Mouse (Mus musculus): Measurements from ENCODE around the gene Usp25. TPM values are rescaled to one million over a fixed set of nuclear protein-coding genes. Genes with fewer than 3 reads are reported as not detected.

Usp25 gene
- total and polyA plus RNA-seq, 2 experiments from 2014 or later = 7.9 to 18.6 TPM

DNA sequence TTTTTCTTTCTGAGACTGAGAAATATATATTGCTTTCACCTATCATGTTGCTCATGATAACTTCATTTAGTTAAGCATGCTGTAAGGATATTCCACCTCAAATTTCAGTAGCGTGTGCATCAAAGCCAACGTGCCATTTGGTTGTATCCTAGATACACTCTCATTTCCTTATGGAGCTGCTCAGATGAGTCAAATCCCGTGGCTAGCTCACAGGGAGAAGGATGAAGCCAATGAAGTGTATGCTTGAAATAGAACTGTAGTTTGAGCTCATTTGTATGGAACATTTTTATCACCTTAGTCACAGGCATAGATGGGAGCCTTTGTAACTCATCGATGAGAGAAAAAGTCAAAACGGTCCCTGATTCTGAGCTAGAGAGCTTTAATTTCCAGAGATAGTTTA is 20.8 kb downstream of the Usp25 start:
- no peak overlapping the region for H3K27ac ChIP-seq (ENCODE audit: low read depth, low read length)
- ATAC-seq = peak; percentile 62
- no peaks in the 10 kb centered on the region for H3K27me3 ChIP-seq (ENCODE audit: insufficient read depth, low read length)
- H3K9me3 ChIP-seq (ENCODE audit: low read length) = no peaks in the 10 kb centered on the region
- 75% methylated on average over 5 of the region's 5 CpGs for WGBS
- no peak for TF ChIP-seq CTCF (IDR thresholded peaks at IDR 0.05; ENCODE audit: low read depth)
- no peak overlapping the region for H3K9ac ChIP-seq
- no peak for DNase-seq
- H3K4me2 ChIP-seq (ENCODE audit: low read depth) = no peak overlapping the region
- H3K4me3 ChIP-seq (ENCODE audit: low read depth, low read length) = no peak overlapping the region
- H3K4me1 ChIP-seq (ENCODE audit: insufficient read depth) = 0 out of 2 replicates have a peak, but pooled peaks cover 4% of the 10 kb centered on the region
- peaks cover 4% of the 10 kb centered on the region; the same call in 1 of the 2 replicates for H3K36me3 ChIP-seq (ENCODE audit: insufficient read depth)

DNA sequence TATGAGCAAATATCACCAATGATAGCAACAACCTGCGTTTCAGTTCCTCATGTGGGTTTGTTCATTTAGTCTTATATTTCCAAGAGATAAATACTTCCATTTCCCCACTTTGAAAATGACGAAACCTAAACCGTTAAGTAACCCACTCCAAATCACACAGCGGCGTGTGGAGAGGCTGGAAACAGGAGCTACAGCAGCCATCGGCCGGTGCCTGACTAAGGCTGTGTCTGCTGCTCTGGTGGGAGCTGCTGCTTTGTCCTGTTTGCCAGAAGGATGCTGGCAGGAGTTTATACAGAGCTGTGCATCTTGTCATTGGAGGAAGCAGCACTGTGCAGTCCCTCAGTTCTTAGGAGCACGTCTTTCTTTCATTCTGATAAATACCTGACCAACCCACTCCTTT is 21.2 kb downstream of the Usp25 start:
- no peaks in the 10 kb centered on the region for H3K27me3 ChIP-seq (ENCODE audit: insufficient read depth, low read length)
- H3K9me3 ChIP-seq (ENCODE audit: low read length) = no peaks in the 10 kb centered on the region
- peak; percentile 37; the same call in 1 of the 2 replicates for ATAC-seq
- no peak overlapping the region for H3K9ac ChIP-seq
- no peak overlapping the region for H3K4me2 ChIP-seq (ENCODE audit: low read depth)
- DNase-seq = peak; percentile 34
- 0 out of 2 replicates have a peak, but pooled peaks cover 4% of the 10 kb centered on the region for H3K4me1 ChIP-seq (ENCODE audit: insufficient read depth)
- no peak overlapping the region for H3K4me3 ChIP-seq (ENCODE audit: low read depth, low read length)
- WGBS = 73% methylated on average over 8 of the region's 8 CpGs
- no peak for TF ChIP-seq CTCF (IDR thresholded peaks at IDR 0.05; ENCODE audit: low read depth)
- no peak overlapping the region for H3K27ac ChIP-seq (ENCODE audit: low read depth, low read length)
- H3K36me3 ChIP-seq (ENCODE audit: insufficient read depth) = peaks cover 4% of the 10 kb centered on the region; the same call in 1 of the 2 replicates

DNA sequence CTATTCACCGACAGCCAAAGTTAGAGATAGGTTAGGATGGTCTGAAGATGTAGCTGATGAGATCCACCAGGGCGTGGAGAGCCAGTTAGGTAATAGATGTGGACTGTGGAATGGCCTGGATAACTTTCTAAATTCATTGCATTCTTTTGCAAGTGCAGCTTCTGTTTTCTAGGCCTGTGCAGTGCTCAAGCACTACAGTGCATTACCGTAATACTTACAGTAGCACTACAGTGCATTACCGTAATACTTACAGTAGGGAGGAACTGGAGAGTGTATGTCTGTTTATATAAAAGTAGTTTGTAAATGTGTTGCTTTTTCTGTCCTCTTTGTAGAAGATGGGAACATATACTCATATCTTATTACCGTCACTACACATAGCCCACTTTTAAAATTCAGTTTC is 28.1 kb downstream of the Usp25 start:
- no peak for DNase-seq
- H3K4me1 ChIP-seq (ENCODE audit: insufficient read depth) = no peaks in the 10 kb centered on the region
- H3K9ac ChIP-seq = no peak overlapping the region
- H3K4me3 ChIP-seq (ENCODE audit: low read depth, low read length) = no peak overlapping the region
- WGBS = 86% methylated on average over 5 of the region's 5 CpGs
- no peak overlapping the region for H3K4me2 ChIP-seq (ENCODE audit: low read depth)
- H3K27me3 ChIP-seq (ENCODE audit: insufficient read depth, low read length) = no peaks in the 10 kb centered on the region
- H3K9me3 ChIP-seq (ENCODE audit: low read length) = no peaks in the 10 kb centered on the region
- no peak for ATAC-seq
- TF ChIP-seq CTCF (IDR thresholded peaks at IDR 0.05; ENCODE audit: low read depth) = no peak
- peaks cover 4% of the 10 kb centered on the region; the same call in 1 of the 2 replicates for H3K36me3 ChIP-seq (ENCODE audit: insufficient read depth)
- H3K27ac ChIP-seq (ENCODE audit: low read depth, low read length) = no peak overlapping the region

DNA sequence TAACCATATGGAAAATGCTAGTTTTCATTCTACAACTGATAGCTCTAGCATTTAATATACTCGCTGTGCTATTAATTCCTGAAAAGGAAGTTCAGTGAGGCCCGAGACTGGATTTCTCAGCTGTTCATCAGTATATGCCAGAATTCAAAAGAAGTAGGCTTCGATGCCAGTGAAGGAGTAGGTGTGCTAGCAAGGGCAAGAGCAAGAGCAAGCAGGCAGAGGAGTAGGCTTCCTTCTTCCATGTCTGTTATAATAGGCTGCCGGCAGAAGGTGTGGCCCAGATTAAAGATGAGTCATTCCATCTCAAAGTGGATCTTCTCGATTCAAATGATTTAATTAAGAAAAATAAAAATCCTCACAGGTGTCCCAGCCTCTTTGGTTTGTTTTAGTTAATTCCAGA is 30.0 kb downstream of the Usp25 start:
- ATAC-seq (no peak), DNase-seq (no peak)
- Histone ChIP-seq H3K27me3 (ENCODE audit: insufficient read depth, low read length) (no peaks in the 10 kb centered on the region), H3K4me1 (ENCODE audit: insufficient read depth) (no peaks in the 10 kb centered on the region), H3K9ac (no peak overlapping the region), H3K4me3 (ENCODE audit: low read depth, low read length) (no peak overlapping the region), H3K27ac (ENCODE audit: low read depth, low read length) (no peak overlapping the region), H3K9me3 (ENCODE audit: low read length) (no peaks in the 10 kb centered on the region), H3K36me3 (ENCODE audit: insufficient read depth) (peaks cover 4% of the 10 kb centered on the region; the same call in 1 of the 2 replicates), H3K4me2 (ENCODE audit: low read depth) (no peak overlapping the region)
- WGBS = 83% methylated on average over 5 of the region's 5 CpGs
- no peak for TF ChIP-seq CTCF (IDR thresholded peaks at IDR 0.05; ENCODE audit: low read depth)

DNA sequence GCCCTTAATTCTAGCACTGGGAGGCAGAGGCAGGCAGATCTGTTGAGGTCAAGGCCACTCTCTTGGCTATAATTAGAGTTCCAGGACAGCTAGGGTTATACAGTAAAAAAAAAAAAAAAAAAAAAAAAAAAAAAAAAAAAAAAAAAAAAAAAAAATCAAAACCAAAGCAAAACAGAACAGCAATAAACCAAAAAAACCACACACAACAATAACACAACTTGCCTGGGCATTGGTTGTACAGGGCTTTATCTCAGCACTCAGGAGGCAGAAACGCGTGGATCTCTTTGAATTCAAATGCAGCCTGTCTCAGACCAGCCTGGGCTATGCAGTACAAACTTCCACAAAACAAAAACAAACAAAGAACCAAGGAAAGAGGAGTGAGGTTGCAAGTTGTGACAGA is 40.7 kb downstream of the Usp25 start:
- no peaks in the 10 kb centered on the region for H3K9me3 ChIP-seq (ENCODE audit: low read length)
- H3K9ac ChIP-seq = no peak overlapping the region
- DNase-seq (no peak), ATAC-seq (no peak)
- no peak overlapping the region for H3K27ac ChIP-seq (ENCODE audit: low read depth, low read length)
- H3K27me3 ChIP-seq (ENCODE audit: insufficient read depth, low read length) = no peaks in the 10 kb centered on the region
- 93% methylated on average over 2 of the region's 2 CpGs for WGBS
- TF ChIP-seq CTCF (IDR thresholded peaks at IDR 0.05; ENCODE audit: low read depth) = no peak
- H3K4me3 ChIP-seq (ENCODE audit: low read depth, low read length) = no peak overlapping the region
- peaks cover 7% of the 10 kb centered on the region; the same call in 1 of the 2 replicates for H3K36me3 ChIP-seq (ENCODE audit: insufficient read depth)
- no peaks in the 10 kb centered on the region for H3K4me1 ChIP-seq (ENCODE audit: insufficient read depth)
- no peak overlapping the region for H3K4me2 ChIP-seq (ENCODE audit: low read depth)

DNA sequence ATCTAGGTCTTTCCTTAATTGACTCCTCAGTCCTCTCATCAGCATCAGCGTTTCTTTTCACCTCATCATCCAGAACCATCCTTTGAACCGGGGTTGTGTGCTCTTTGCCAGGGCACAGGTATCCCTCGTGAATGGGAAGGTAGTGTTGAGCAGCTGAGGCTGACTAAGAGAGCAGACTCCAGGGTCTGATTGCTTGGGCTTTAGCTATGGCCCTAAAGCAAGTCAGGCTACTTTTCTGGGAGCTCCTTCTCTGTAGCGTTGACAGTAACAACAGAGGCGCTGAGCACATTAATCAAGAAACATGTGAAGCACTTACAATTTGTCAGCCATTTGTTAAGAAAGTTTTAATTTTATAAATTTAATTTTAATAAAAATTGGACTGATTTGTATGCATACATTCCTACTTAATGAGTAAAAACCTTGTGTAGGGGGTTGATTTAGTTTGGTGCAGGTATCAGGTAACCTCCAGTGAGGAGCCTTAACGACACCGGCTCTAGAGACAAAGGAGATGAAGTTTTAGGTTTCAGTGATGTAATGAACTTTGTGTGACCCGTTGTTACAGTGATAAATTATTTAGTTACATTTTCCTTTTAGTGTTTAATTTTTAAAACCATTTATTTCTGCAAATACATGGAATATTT is 42.1 kb downstream of the Usp25 start:
- Histone ChIP-seq H3K9me3 (ENCODE audit: low read length) (no peaks in the 10 kb centered on the region), H3K4me1 (ENCODE audit: insufficient read depth) (no peaks in the 10 kb centered on the region), H3K4me3 (ENCODE audit: low read depth, low read length) (no peak overlapping the region), H3K27me3 (ENCODE audit: insufficient read depth, low read length) (no peaks in the 10 kb centered on the region), H3K9ac (no peak overlapping the region), H3K36me3 (ENCODE audit: insufficient read depth) (0 out of 2 replicates have a peak, but pooled peaks cover 5% of the 10 kb centered on the region), H3K4me2 (ENCODE audit: low read depth) (no peak overlapping the region), H3K27ac (ENCODE audit: low read depth, low read length) (no peak overlapping the region)
- ATAC-seq = no peak
- no peak for DNase-seq
- no peak for TF ChIP-seq CTCF (IDR thresholded peaks at IDR 0.05; ENCODE audit: low read depth)
- WGBS = 76% methylated on average over 8 of the region's 8 CpGs

DNA sequence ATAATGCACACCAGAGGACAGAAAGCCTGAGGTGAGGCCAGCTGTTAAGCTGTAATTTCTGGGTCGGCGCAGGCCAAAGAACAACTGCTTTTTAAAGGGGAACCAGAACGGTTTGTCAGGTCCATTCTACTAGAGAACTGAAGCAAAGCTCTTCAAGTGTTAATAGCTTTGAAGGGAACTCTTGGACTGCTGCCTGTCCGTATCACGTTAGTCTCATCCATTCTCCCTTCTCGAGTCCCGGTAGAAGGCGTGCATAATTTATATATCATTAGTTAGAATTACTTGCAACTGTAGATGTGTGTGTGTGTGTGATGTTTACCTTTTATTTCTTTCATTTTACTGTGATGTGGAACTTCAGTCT is 42.6 kb downstream of the Usp25 start:
- no peaks in the 10 kb centered on the region for H3K27me3 ChIP-seq (ENCODE audit: insufficient read depth, low read length)
- no peak for TF ChIP-seq CTCF (IDR thresholded peaks at IDR 0.05; ENCODE audit: low read depth)
- H3K9me3 ChIP-seq (ENCODE audit: low read length) = no peaks in the 10 kb centered on the region
- no peak for DNase-seq
- 35% methylated on average over 8 of the region's 8 CpGs for WGBS
- H3K4me1 ChIP-seq (ENCODE audit: insufficient read depth) = no peaks in the 10 kb centered on the region
- H3K36me3 ChIP-seq (ENCODE audit: insufficient read depth) = 0 out of 2 replicates have a peak, but pooled peaks cover 5% of the 10 kb centered on the region
- H3K4me2 ChIP-seq (ENCODE audit: low read depth) = no peak overlapping the region
- no peak overlapping the region for H3K27ac ChIP-seq (ENCODE audit: low read depth, low read length)
- no peak overlapping the region for H3K4me3 ChIP-seq (ENCODE audit: low read depth, low read length)
- no peak for ATAC-seq
- no peak overlapping the region for H3K9ac ChIP-seq
